In the genomic region with DNA sequence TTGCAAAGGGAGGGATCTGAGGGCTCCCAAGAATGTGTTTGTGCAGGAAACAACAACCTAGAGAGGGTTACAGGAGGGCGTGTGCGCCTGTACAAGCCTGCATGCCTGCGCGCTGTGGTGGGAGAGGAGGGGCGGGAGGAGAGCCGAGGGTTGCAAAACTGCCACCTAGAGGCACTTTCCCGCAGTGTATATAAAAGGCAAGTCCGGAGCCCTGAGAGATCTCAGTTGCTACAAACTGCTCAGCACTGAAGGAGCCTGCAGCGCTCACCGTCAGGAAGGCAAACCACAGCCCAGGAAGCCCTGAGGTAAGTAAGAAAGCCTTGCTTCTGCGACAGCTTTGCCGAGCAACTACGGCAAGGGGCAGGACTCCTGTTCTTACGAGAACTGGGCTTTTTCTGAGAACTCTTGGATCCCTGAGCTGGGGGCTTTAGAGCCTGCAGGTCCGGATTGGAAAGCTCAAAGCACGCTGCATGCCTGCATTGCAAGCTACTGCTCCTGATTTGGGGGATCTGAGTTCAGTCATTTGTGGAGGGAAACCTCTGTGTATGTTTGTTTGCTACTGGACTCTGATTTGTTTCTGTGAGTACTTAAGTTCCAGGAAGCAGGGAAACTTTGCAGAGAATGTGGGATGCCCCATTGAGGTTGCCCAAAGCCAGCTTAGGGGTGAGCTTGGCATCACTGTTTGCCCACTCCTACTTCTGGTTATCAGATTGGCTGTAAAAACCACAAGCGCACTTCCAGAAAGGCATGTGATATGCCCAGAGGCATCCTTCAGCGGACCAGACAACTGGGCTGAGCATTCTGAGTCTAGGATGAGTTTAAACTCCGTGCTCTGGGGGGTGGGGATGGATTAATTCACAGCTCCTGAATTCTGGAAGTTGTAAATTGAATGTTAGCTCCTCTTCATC, we compare ENCODE assay signal across 8 mouse cellular contexts. TPM values are rescaled to one million over a fixed set of nuclear protein-coding genes. Genes with fewer than 3 reads are reported as not detected.
DNase-seq lines count a peak whose midpoint lies in the region; ATAC-seq lines count a peak whose summit lies in the region.

A gene (plus strand): TSS at position 198 of the 908 bp plus-strand sequence.

- H3K27me3 ChIP-seq in intestine, embryonic 14.5 days (replicated peaks; ENCODE audit: control insufficient read depth, insufficient read depth, low read length), result no peaks in the 10 kb centered on the region
- peaks cover 52% of the 10 kb centered on the region for H3K27me3 ChIP-seq in megakaryocyte, embryonic 14.5 days (replicated peaks)

- intact Hi-C loops in gastrocnemius, postnatal 36 days (cut with DNase I), result loop anchor here (2.0 to 10.0 kb wide), 4 partner anchors 141 to 385 kb away; no protein-coding TSS in a partner anchor

- H3K36me3 ChIP-seq in intestine, embryonic 14.5 days (ENCODE audit: control insufficient read depth, insufficient read depth, low read length), result no peaks in the 10 kb centered on the region
- no peaks in the 10 kb centered on the region for H3K36me3 ChIP-seq in megakaryocyte, embryonic 14.5 days (replicated peaks; ENCODE audit: low read length)

- peaks cover 28% of the 10 kb centered on the region for H3K4me1 ChIP-seq in intestine, embryonic 14.5 days (replicated peaks; ENCODE audit: control insufficient read depth, insufficient read depth, low read length)
- peaks cover 5% of the 10 kb centered on the region for H3K4me1 ChIP-seq in megakaryocyte, embryonic 14.5 days

- H3K4me2 ChIP-seq in intestine, embryonic 14.5 days (ENCODE audit: low read length), result peak within 1 kb of the TSS; percentile 61

- H3K4me3 ChIP-seq in intestine, embryonic 14.5 days (ENCODE audit: low read depth, low read length), result peak within 1 kb of the TSS; percentile 54
- H3K4me3 ChIP-seq in megakaryocyte, embryonic 14.5 days (replicated peaks), result peak within 1 kb of the TSS; percentile 59

- WGBS in intestine, embryonic 14.5 days, result 1% methylated on average over 19 of the region's 19 CpGs

- peak; percentile 89 for DNase-seq in adrenal gland, adult 2 months
- peak; percentile 90 for DNase-seq in embryo, embryonic 9.5 days (ENCODE audit: extremely low spot score)
- DNase-seq in gastrocnemius, postnatal 36 days, result peak; percentile 76 to 80
- peak; percentile 90 for DNase-seq in intestine, embryonic 14.5 days (ENCODE audit: low spot score)
- peak; percentile 22 to 81 for DNase-seq in left cerebral cortex, adult 9 months (ENCODE audit: low spot score in 2 of 2)
- DNase-seq in right cerebral cortex, postnatal 25 days, result peak; percentile 75
- DNase-seq in yolk sac, embryonic 10.5 days (ENCODE audit: low spot score), result peak; percentile 87

- peak within 1 kb of the TSS; percentile 61 for H3K27ac ChIP-seq in intestine, embryonic 14.5 days (ENCODE audit: low read depth)

- H3K9me3 ChIP-seq in intestine, embryonic 14.5 days (ENCODE audit: control insufficient read depth, low read length), result no peaks in the 10 kb centered on the region
- H3K9me3 ChIP-seq in megakaryocyte, embryonic 14.5 days, result no peaks in the 10 kb centered on the region

- peak; percentile 69 for ATAC-seq in intestine, embryonic 14.5 days (replicated peaks; ENCODE audit: low FRiP score, low TSS enrichment, low read depth)

- peak within 1 kb of the TSS; percentile 71 for H3K9ac ChIP-seq in intestine, embryonic 14.5 days (ENCODE audit: low read length)

RNA-seq across cellular contexts. Expression of the gene that starts here (rescaled TPM):
- total RNA-seq in adrenal gland, adult 2 months (2021), result 100 to 1,000 TPM in 1 of 2 experiments, 10 to 100 TPM in 1; 90.5 to 175 TPM
- 246 and 317 TPM in 2 replicates for polyA plus RNA-seq in adrenal gland, adult 2 months (2012; rRNA removed)
- total RNA-seq in gastrocnemius, postnatal 36 days (2021), result 10 to 100 TPM in 1 of 2 experiments, 1 to 10 TPM in 1; 9.9 to 13.4 TPM
- polyA plus RNA-seq in intestine, embryonic 14.5 days (2014; fragmentation: Nextera tagmentation; extraction: Ambion mirVana), result 19.4 and 19.9 TPM in 2 replicates
- polyA plus RNA-seq in megakaryocyte, embryonic 14.5 days (2012; ENCODE audit: insufficient read depth, low replicate concordance), result 0.13 TPM in 1 of 2 replicates, not detected in the other

Comparison
In these comparisons a context has a peak if more than half of its experiments do, and no peak if none do; other contexts are left out.
1. Peak in every context shown above with its lines: DNase-seq, ATAC-seq, H3K4me3 ChIP-seq and H3K27ac ChIP-seq.
2. RNA of the gene that starts here (total RNA-seq): 90.5 to 175 TPM in adrenal gland, adult 2 months; 9.9 to 13.4 TPM in gastrocnemius, postnatal 36 days; every median in the first group is over 4 times any median in the second.
3. RNA of the gene that starts here (polyA plus RNA-seq): 246 to 317 TPM in adrenal gland, adult 2 months and 19.4 to 19.9 TPM in intestine, embryonic 14.5 days; 0.13 TPM in megakaryocyte, embryonic 14.5 days; every median in the first group is over 10 times any median in the second.
4. RNA of the gene that starts here (polyA plus RNA-seq): 246 to 317 TPM in adrenal gland, adult 2 months; 19.4 to 19.9 TPM in intestine, embryonic 14.5 days; every median in the first group is over 10 times any median in the second.